Mouse (Mus musculus) skeletal muscle tissue, adult 2 months (tissue): ENCODE measurements around the gene Kank3.
A peak's percentile ranks its signal among the peaks of the same experiment; 100 is the strongest.
"Not testable (repeated sequence)": the region's sequence is repeated elsewhere in the genome, so short reads cannot be mapped to it uniquely, and the experiment has no call there.

Source experiments
- DNase-seq: peaks from one replicate; pipeline ENCODE4 v3.0.0-alpha.2; 2012; ENCODE audit warnings: low read depth, low spot score

Kank3 gene

GRCm38 (mm10) chr17:33807181-33807888 is 3.0 kb upstream of the Kank3 start:
- no peak for DNase-seq

GRCm38 (mm10) chr17:33808192-33808591 is 2.1 kb upstream of the Kank3 start:
- no peak for DNase-seq

GRCm38 (mm10) chr17:33811142-33811516 is 810 bp downstream of the Kank3 start:
- no peak for DNase-seq

- DNase-seq: no peak
These were observed 2.2 kb downstream of the Kank3 start for GRCm38 (mm10) chr17:33812475-33812874.

GRCm38 (mm10) chr17:33812990-33813389 is 2.7 kb downstream of the Kank3 start:
- DNase-seq: no peak

- no peak for DNase-seq
These were observed 5.1 kb downstream of the Kank3 start for GRCm38 (mm10) chr17:33815399-33815798.

- DNase-seq: no peak
These were observed 6.3 kb downstream of the Kank3 start for GRCm38 (mm10) chr17:33816612-33817011.

- DNase-seq: peak; percentile 94
These were observed 7.1 kb downstream of the Kank3 start for GRCm38 (mm10) chr17:33817184-33817968.

- DNase-seq: no peak
These were observed 7.8 kb downstream of the Kank3 start for GRCm38 (mm10) chr17:33817969-33818643.

GRCm38 (mm10) chr17:33822436-33822959 is 12.2 kb downstream of the Kank3 start:
- no peak for DNase-seq

- not testable (repeated sequence) for DNase-seq
These were observed 12.9 kb downstream of the Kank3 start for GRCm38 (mm10) chr17:33823171-33823570.

GRCm38 (mm10) chr17:33824084-33824996 is 14.0 kb downstream of the Kank3 start, which contains the start of the genes Rps28 and Ndufa7:
Gene Rps28 (minus strand): TSS chr17:33824562.
Gene Ndufa7 (plus strand): TSS chr17:33824572.
- DNase-seq: peak; percentile 98

- not testable (repeated sequence) for DNase-seq
These were observed 14.6 kb downstream of the Kank3 start for GRCm38 (mm10) chr17:33824997-33825330.

- no peak for DNase-seq
These were observed 15.1 kb downstream of the Kank3 start for GRCm38 (mm10) chr17:33825462-33825861.

GRCm38 (mm10) chr17:33826850-33827249 is 16.5 kb downstream of the Kank3 start:
- peak; percentile 66 for DNase-seq

GRCm38 (mm10) chr17:33828892-33829291 is 18.6 kb downstream of the Kank3 start:
- DNase-seq: peak; percentile 54

- DNase-seq: no peak
These were observed 19.2 kb downstream of the Kank3 start for GRCm38 (mm10) chr17:33829561-33829960.

- DNase-seq: peak; percentile 90
These were observed 32.9 kb downstream of the Kank3 start, which contains the start of gene Cd320 for GRCm38 (mm10) chr17:33842966-33843795. Gene Cd320 (plus strand): TSS chr17:33843091.

- DNase-seq: no peak
These were observed 33.9 kb downstream of the Kank3 start for GRCm38 (mm10) chr17:33844196-33844595.

- DNase-seq: no peak
These were observed 37.8 kb downstream of the Kank3 start for GRCm38 (mm10) chr17:33848139-33848538.
